Mouse (Mus musculus): ENCODE measurements around the gene Fundc2. TPM values are rescaled to one million over a fixed set of nuclear protein-coding genes. Genes with fewer than 3 reads are reported as not detected.

Gene Fundc2
- polyA plus RNA-seq, 1 experiment from 2014 or later = 50.3 TPM

Other genes starting within 250 kb of the Fundc2 start
- gene Smim9, start 218.6 kb upstream of the Fundc2 start, polyA plus RNA-seq (2015; fragmentation: Nextera tagmentation; extraction: Ambion mirVana) = not detected in 2 replicates
- gene F8, start 216 bp downstream of the Fundc2 start, polyA plus RNA-seq (2015; fragmentation: Nextera tagmentation; extraction: Ambion mirVana) = 2.9 and 3.4 TPM in 2 replicates
- 20.2 and 22.7 TPM in 2 replicates for gene Cmc4, start 34.2 kb downstream of the Fundc2 start, polyA plus RNA-seq (2015; fragmentation: Nextera tagmentation; extraction: Ambion mirVana)
- 9.2 and 10.2 TPM in 2 replicates for gene Mtcp1, start 34.2 kb downstream of the Fundc2 start, polyA plus RNA-seq (2015; fragmentation: Nextera tagmentation; extraction: Ambion mirVana)
- 69.2 and 71.0 TPM in 2 replicates for gene Brcc3, start 34.2 kb downstream of the Fundc2 start, polyA plus RNA-seq (2015; fragmentation: Nextera tagmentation; extraction: Ambion mirVana)
- gene Vbp1, start 131.9 kb downstream of the Fundc2 start, polyA plus RNA-seq (2015; fragmentation: Nextera tagmentation; extraction: Ambion mirVana) = 173 and 195 TPM in 2 replicates
- gene Rab39b, start 195.8 kb downstream of the Fundc2 start, polyA plus RNA-seq (2015; fragmentation: Nextera tagmentation; extraction: Ambion mirVana) = 2.3 and 2.8 TPM in 2 replicates